Mouse (Mus musculus): ENCODE results near the gene Hspb7. TPM values are rescaled to one million over a fixed set of nuclear protein-coding genes. Genes with fewer than 3 reads are reported as not detected.

Gene Hspb7
- total RNA-seq, 2 experiments from 2014 or later, result 0.47 to 0.90 TPM

GRCm38 (mm10) chr4:141464722-141465121, 44.1 kb downstream of the Hspb7 start:
- intact Hi-C loops (cut with DNase I), result no loop called here
- no peak for DNase-seq (ENCODE audit: low spot score in 2 of 2)

GRCm38 (mm10) chr4:141465512-141466288, 45.1 kb downstream of the Hspb7 start:
- intact Hi-C loops (cut with DNase I), result no loop called here
- DNase-seq (ENCODE audit: low spot score in 2 of 2), result no peak

- intact Hi-C loops (cut with DNase I), result no loop called here
- peak in 1 of 2 experiments; percentile 7 for DNase-seq (ENCODE audit: low spot score in 2 of 2)
Observed at GRCm38 (mm10) chr4:141466289-141466795, 45.8 kb downstream of the Hspb7 start.

- DNase-seq (ENCODE audit: low spot score in 2 of 2), result peak in 1 of 2 experiments; percentile 4
- intact Hi-C loops (cut with DNase I), result no loop called here
Observed at GRCm38 (mm10) chr4:141466844-141467580, 46.4 kb downstream of the Hspb7 start.

- intact Hi-C loops (cut with DNase I), result no loop called here
- DNase-seq (ENCODE audit: low spot score in 2 of 2), result no peak
Observed at GRCm38 (mm10) chr4:141467581-141467927, 47.0 kb downstream of the Hspb7 start.

- intact Hi-C loops (cut with DNase I), result no loop called here
- peak in 1 of 2 experiments; percentile 12 for DNase-seq (ENCODE audit: low spot score in 2 of 2)
Observed at GRCm38 (mm10) chr4:141468576-141468975, 48.0 kb downstream of the Hspb7 start.

- peak in 1 of 2 experiments; percentile 6 for DNase-seq (ENCODE audit: low spot score in 2 of 2)
- intact Hi-C loops (cut with DNase I), result no loop called here
Observed at GRCm38 (mm10) chr4:141469343-141469742, 48.8 kb downstream of the Hspb7 start.

- intact Hi-C loops (cut with DNase I), result no loop called here
Observed at GRCm38 (mm10) chr4:141471491-141471890, 50.9 kb downstream of the Hspb7 start.

GRCm38 (mm10) chr4:141472641-141473321, 52.2 kb downstream of the Hspb7 start:
- intact Hi-C loops (cut with DNase I), result no loop called here
- peak in 1 of 2 experiments; percentile 3 for DNase-seq (ENCODE audit: low spot score in 2 of 2)

More at GRCm38 (mm10) chr4:141471491-141471890, 50.9 kb downstream of the Hspb7 start:
- no peak for DNase-seq (ENCODE audit: low spot score in 2 of 2)

GRCm38 (mm10) chr4:141474431-141474830, 53.9 kb downstream of the Hspb7 start:
- intact Hi-C loops (cut with DNase I), result no loop called here
- DNase-seq (ENCODE audit: low spot score in 2 of 2), result peak in 1 of 2 experiments; percentile 5

Other genes starting within 250 kb of the Hspb7 start
- gene Rsg1, start 206.8 kb upstream of the Hspb7 start, total RNA-seq (2021), result 1 to 10 TPM; 2.6 to 3.7 TPM
- gene Arhgef19, start 181.3 kb upstream of the Hspb7 start, total RNA-seq (2021), result 10 to 100 TPM in 1 of 2 experiments, 1 to 10 TPM in 1; 9.2 to 10.5 TPM
- 1 to 10 TPM; 2.2 to 2.7 TPM for gene Epha2, start 119.5 kb upstream of the Hspb7 start, total RNA-seq (2021)
- gene Fam131c, start 52.6 kb upstream of the Hspb7 start, total RNA-seq (2021), result 1 to 10 TPM; 5.4 to 5.5 TPM
- not detected for gene Clcnka, start 22.1 kb upstream of the Hspb7 start, total RNA-seq (2021)
- gene Clcnkb, start 4.8 kb upstream of the Hspb7 start, total RNA-seq (2021), result not detected
- 1 to 10 TPM; 5.1 TPM for gene Srarp, start 15.3 kb downstream of the Hspb7 start, total RNA-seq (2021)
- 10 to 100 TPM; 31.1 to 32.6 TPM for gene Zbtb17, start 23.9 kb downstream of the Hspb7 start, total RNA-seq (2021)
- 10 to 100 TPM; 49.5 to 58.6 TPM for gene Spen, start 117.8 kb downstream of the Hspb7 start, total RNA-seq (2021)
- 1 to 10 TPM; 1.2 to 1.3 TPM for gene Fblim1, start 185.3 kb downstream of the Hspb7 start, total RNA-seq (2021)
- gene Tmem82, start 197.9 kb downstream of the Hspb7 start, total RNA-seq (2021), result under 1 TPM; 0.76 to 0.97 TPM
- gene Slc25a34, start 203.0 kb downstream of the Hspb7 start, total RNA-seq (2021), result 1 to 10 TPM; 2.7 to 2.9 TPM
- gene Plekhm2, start 244.1 kb downstream of the Hspb7 start, total RNA-seq (2021), result 10 to 100 TPM; 57.6 to 57.9 TPM

All from left cerebral cortex, postnatal 14 days (tissue).